Mouse (Mus musculus): ENCODE measurements around the gene Morc3. TPM values are rescaled to one million over a fixed set of nuclear protein-coding genes. Genes with fewer than 3 reads are reported as not detected.

Morc3 gene
- polyA plus RNA-seq, 1 experiment from 2014 or later = 33.5 TPM

GRCm38 (mm10) chr16:93798623-93799022 lies 33.3 kb upstream of the Morc3 start:
- H3K27ac ChIP-seq = no peak overlapping the region
- WGBS = 75% methylated on average over 5 of the region's 5 CpGs
- H3K4me1 ChIP-seq = no peaks in the 10 kb centered on the region
- no peak overlapping the region for H3K4me3 ChIP-seq
- ATAC-seq (ENCODE audit: low FRiP score, low read depth) = no peak
- no peaks in the 10 kb centered on the region for H3K27me3 ChIP-seq (replicated peaks)
- peaks cover 18% of the 10 kb centered on the region for H3K36me3 ChIP-seq
- H3K9me3 ChIP-seq = no peaks in the 10 kb centered on the region
- no peak overlapping the region for H3K9ac ChIP-seq
- no peak overlapping the region for H3K4me2 ChIP-seq (replicated peaks)

DNA sequence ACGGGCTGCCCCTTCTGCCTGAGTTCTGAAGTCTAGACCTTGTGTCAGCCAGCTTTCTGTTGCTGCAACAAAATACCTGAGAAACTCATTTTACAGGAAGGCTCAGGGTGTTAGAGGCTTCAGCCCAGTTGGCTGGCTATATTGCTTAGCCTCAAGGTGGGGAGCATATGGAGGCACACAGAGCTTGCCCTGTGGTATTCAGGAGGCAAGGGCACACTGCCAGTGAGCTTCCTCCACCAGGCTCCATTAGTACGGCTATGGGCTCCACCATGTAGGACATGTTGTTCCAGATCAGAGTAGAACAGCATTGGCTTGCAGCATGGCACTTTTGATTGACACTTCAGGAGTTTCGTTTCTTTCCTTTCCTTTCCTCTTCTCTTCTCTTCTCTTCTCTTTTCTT lies 32.9 kb upstream of the Morc3 start:
- H3K4me2 ChIP-seq (replicated peaks) = no peak overlapping the region
- no peak overlapping the region for H3K4me3 ChIP-seq
- 92% methylated on average over 3 of the region's 3 CpGs for WGBS
- no peak for ATAC-seq (ENCODE audit: low FRiP score, low read depth)
- no peak overlapping the region for H3K27ac ChIP-seq
- H3K27me3 ChIP-seq (replicated peaks) = no peaks in the 10 kb centered on the region
- no peak overlapping the region for H3K9ac ChIP-seq
- no peaks in the 10 kb centered on the region for H3K9me3 ChIP-seq
- no peaks in the 10 kb centered on the region for H3K4me1 ChIP-seq
- peaks cover 18% of the 10 kb centered on the region for H3K36me3 ChIP-seq

DNA sequence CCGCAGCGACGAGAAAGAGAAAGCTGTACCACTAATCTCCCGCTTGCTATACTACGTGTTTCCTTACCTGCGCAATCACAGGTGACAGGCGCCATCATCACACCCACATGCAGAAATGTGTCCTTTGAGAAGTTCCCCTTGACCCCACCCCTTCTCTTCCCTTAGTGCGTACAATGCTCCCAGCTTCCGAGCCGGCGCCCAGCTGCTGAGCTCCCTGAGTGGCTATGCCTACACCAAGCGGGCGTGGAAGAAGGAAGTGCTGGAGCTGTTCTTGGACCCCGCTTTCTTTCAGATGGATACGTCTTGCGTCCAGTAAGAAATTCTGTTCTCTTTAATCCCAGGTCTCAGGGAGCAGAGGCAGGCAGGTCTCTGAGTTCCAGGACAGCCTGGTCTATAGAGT lies 32.0 kb upstream of the Morc3 start:
- no peak overlapping the region for H3K4me2 ChIP-seq (replicated peaks)
- H3K27ac ChIP-seq = no peak overlapping the region
- no peak overlapping the region for H3K4me3 ChIP-seq
- H3K36me3 ChIP-seq = peaks cover 22% of the 10 kb centered on the region
- H3K9ac ChIP-seq = no peak overlapping the region
- ATAC-seq (ENCODE audit: low FRiP score, low read depth) = no peak
- 94% methylated on average over 16 of the region's 16 CpGs for WGBS
- no peaks in the 10 kb centered on the region for H3K9me3 ChIP-seq
- H3K27me3 ChIP-seq (replicated peaks) = no peaks in the 10 kb centered on the region
- no peaks in the 10 kb centered on the region for H3K4me1 ChIP-seq

DNA sequence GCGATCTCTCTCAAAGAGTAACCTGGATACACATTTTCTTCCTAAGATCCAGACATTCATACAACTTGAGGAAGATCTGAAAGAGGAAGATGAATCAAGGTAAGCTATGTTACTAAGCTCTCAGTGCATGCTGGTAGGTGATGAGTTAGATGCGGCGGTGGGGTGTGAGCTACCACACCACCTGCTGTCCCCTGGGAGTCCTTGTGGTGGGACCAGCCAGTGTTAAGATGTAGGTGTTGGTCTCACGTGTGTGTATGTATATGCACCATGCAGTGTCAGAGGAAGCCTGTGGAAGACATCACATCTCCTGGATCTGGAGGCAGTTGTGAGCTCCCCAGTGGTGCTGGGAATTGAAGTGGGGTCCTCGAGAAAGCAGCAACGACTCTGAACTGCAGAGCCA lies 24.8 kb upstream of the Morc3 start:
- H3K27ac ChIP-seq = no peak overlapping the region
- ATAC-seq (ENCODE audit: low FRiP score, low read depth) = no peak
- WGBS = 89% methylated on average over 6 of the region's 6 CpGs

DNA sequence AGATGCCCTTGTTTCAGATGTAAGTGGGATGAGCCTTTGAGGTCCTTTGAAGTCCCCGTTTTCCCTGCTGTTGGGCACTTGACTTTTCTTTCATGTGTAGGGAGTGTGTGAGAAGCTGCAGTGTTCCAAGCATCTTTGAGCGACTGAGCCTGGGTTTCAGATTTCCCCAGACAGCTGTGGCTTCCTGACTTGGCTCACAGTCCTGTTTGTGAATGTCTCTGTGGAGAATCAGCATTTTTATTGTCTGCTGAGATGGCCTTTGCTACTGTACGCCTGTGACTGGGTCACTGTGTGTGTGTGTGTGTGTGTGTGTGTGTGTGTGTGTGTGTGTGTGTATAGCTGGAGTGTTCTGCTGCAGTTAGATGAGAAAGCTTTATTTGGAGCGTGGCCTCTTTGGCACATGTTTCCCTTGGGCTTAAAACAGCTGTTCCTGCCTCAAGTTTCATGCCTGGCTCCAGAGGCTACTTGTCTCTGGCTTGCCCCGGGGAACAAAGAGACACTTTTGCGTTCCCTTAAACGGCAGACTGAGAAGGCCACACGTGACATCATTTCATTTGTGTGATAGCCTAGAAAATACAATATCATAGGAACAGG lies 23.9 kb upstream of the Morc3 start:
- no peak overlapping the region for H3K9ac ChIP-seq
- WGBS = 34% methylated on average over 8 of the region's 8 CpGs
- no peak overlapping the region for H3K4me3 ChIP-seq
- peaks cover 15% of the 10 kb centered on the region for H3K9me3 ChIP-seq
- no peak overlapping the region for H3K4me2 ChIP-seq (replicated peaks)
- H3K27ac ChIP-seq = no peak overlapping the region
- ATAC-seq (ENCODE audit: low FRiP score, low read depth) = 0 out of 2 replicates have a peak, but pooled peaks have one; percentile 25
- H3K4me1 ChIP-seq = 0 out of 2 replicates have a peak, but pooled peaks cover 3% of the 10 kb centered on the region
- peaks cover 58% of the 10 kb centered on the region for H3K36me3 ChIP-seq
- H3K27me3 ChIP-seq (replicated peaks) = no peaks in the 10 kb centered on the region

More for the DNA sequence above, 24.8 kb upstream of the Morc3 start:
- Histone ChIP-seq H3K4me3 (no peak overlapping the region), H3K27me3 (replicated peaks) (no peaks in the 10 kb centered on the region), H3K4me1 (0 out of 2 replicates have a peak, but pooled peaks cover 3% of the 10 kb centered on the region), H3K36me3 (peaks cover 51% of the 10 kb centered on the region), H3K4me2 (replicated peaks) (no peak overlapping the region), H3K9me3 (peaks cover 10% of the 10 kb centered on the region), H3K9ac (no peak overlapping the region)

GRCm38 (mm10) chr16:93815856-93816736 lies 15.8 kb upstream of the Morc3 start:
- Histone ChIP-seq H3K4me1 (peaks cover 18% of the 10 kb centered on the region; the same call in 1 of the 2 replicates), H3K27ac (no peak overlapping the region), H3K9ac (no peak overlapping the region), H3K36me3 (peaks cover 17% of the 10 kb centered on the region), H3K27me3 (replicated peaks) (no peaks in the 10 kb centered on the region), H3K9me3 (peaks cover 14% of the 10 kb centered on the region), H3K4me3 (no peak overlapping the region), H3K4me2 (replicated peaks) (no peak overlapping the region)
- no peak for ATAC-seq (ENCODE audit: low FRiP score, low read depth)
- 55% methylated on average over 20 of the region's 20 CpGs for WGBS

DNA sequence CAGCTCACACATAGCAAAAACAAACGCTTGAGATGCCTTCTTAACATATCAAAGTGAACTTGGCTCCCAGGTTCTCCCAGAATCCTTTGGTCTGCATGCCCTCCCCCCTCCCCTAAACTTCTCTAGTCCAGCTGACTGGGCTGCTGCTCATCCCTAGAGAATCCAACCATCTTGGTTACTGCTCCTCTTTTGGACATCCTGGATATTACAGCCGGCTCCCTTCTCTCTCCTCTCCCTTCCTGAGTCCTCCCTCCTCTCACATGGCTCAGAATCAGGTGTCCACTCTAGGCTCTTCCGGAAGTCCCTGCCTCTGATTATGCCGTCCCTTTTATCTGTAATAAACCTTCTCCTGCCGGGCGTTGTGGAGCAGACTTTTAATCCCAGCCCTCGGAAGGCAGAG lies 15.1 kb upstream of the Morc3 start:
- Histone ChIP-seq H3K36me3 (peaks cover 10% of the 10 kb centered on the region), H3K9ac (no peak overlapping the region), H3K27me3 (replicated peaks) (no peaks in the 10 kb centered on the region), H3K27ac (no peak overlapping the region), H3K4me3 (no peak overlapping the region), H3K4me2 (replicated peaks) (no peak overlapping the region), H3K9me3 (peaks cover 7% of the 10 kb centered on the region; the same call in 1 of the 2 replicates), H3K4me1 (peaks cover 18% of the 10 kb centered on the region; the same call in 1 of the 2 replicates)
- WGBS = 81% methylated on average over 7 of the region's 7 CpGs
- no peak for ATAC-seq (ENCODE audit: low FRiP score, low read depth)

- Histone ChIP-seq H3K4me3 (no peak overlapping the region), H3K27ac (no peak overlapping the region), H3K4me2 (replicated peaks) (no peak overlapping the region), H3K36me3 (peaks cover 5% of the 10 kb centered on the region; the same call in 1 of the 2 replicates), H3K4me1 (peaks cover 18% of the 10 kb centered on the region; the same call in 1 of the 2 replicates), H3K9me3 (0 out of 2 replicates have a peak, but pooled peaks cover 2% of the 10 kb centered on the region), H3K27me3 (replicated peaks) (no peaks in the 10 kb centered on the region), H3K9ac (no peak overlapping the region)
- WGBS = 62% methylated on average over 5 of the region's 5 CpGs
- ATAC-seq (ENCODE audit: low FRiP score, low read depth) = no peak
Observed at GRCm38 (mm10) chr16:93817371-93817770, 14.6 kb upstream of the Morc3 start.

- no peaks in the 10 kb centered on the region for H3K27me3 ChIP-seq (replicated peaks)
- H3K4me3 ChIP-seq = no peak overlapping the region
- H3K27ac ChIP-seq = no peak overlapping the region
- no peak for ATAC-seq (ENCODE audit: low FRiP score, low read depth)
- no peak overlapping the region for H3K9ac ChIP-seq
- peaks cover 18% of the 10 kb centered on the region; the same call in 1 of the 2 replicates for H3K4me1 ChIP-seq
- H3K36me3 ChIP-seq = no peaks in the 10 kb centered on the region
- peak overlapping the region; percentile 32 for H3K4me2 ChIP-seq (replicated peaks)
- whole genome bisulfite sequencing = 3% methylated on average over 12 of the region's 12 CpGs
- peaks cover 7% of the 10 kb centered on the region for H3K9me3 ChIP-seq
Observed at GRCm38 (mm10) chr16:93818691-93819324, 13.1 kb upstream of the Morc3 start.

DNA sequence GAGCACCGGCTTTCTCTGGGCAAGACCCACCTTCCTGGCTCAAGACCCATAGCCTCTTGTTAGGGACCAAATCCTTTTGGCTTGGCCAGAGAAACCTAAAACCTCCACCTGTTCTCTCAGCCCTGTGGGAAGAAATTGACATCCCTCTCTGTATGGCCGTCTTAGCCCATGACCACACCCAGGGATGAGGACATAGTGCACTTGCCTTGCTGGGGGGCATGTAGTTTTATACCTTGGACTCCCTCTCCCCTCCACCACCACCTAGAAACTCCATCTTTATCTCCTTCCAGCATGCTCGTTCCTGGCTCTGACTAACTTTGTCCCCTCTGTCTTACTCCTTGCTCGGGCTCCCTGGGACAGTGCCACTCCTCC lies 12.6 kb upstream of the Morc3 start:
- H3K9me3 ChIP-seq = peaks cover 12% of the 10 kb centered on the region
- H3K27me3 ChIP-seq (replicated peaks) = no peaks in the 10 kb centered on the region
- ATAC-seq (ENCODE audit: low FRiP score, low read depth) = no peak
- no peak overlapping the region for H3K9ac ChIP-seq
- H3K4me1 ChIP-seq = peaks cover 18% of the 10 kb centered on the region; the same call in 1 of the 2 replicates
- H3K27ac ChIP-seq = no peak overlapping the region
- WGBS = 55% methylated on average over 4 of the region's 4 CpGs
- no peaks in the 10 kb centered on the region for H3K36me3 ChIP-seq
- H3K4me2 ChIP-seq (replicated peaks) = peak overlapping the region; percentile 32; the same call in 1 of the 2 replicates
- no peak overlapping the region for H3K4me3 ChIP-seq

GRCm38 (mm10) chr16:93820040-93820439 lies 11.9 kb upstream of the Morc3 start:
- Histone ChIP-seq H3K9me3 (peaks cover 12% of the 10 kb centered on the region), H3K27ac (no peak overlapping the region), H3K4me1 (peaks cover 18% of the 10 kb centered on the region; the same call in 1 of the 2 replicates), H3K27me3 (replicated peaks) (no peaks in the 10 kb centered on the region), H3K4me3 (no peak overlapping the region), H3K36me3 (no peaks in the 10 kb centered on the region), H3K4me2 (replicated peaks) (no peak overlapping the region), H3K9ac (no peak overlapping the region)
- WGBS = 89% methylated on average over 1 of the region's 1 CpGs
- no peak for ATAC-seq (ENCODE audit: low FRiP score, low read depth)

DNA sequence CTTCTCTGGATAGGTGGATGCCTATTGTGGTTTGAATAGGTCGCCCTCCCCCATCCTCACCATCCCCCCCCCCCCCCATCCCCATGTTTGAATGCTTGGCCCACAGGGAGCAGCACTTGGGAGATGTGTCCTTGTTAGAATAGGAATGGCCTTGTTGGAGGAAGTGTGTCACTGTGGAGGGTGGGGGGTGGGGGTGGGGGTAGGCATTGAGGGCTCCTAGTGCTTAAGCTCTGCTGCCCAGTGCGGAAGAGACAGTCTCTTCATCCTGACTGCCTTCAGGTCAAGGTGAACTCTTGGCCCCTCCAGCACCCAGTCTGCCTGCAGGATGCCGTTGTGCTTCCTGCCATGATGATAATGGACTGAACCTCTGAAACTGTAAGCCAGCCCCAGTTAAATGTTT lies 10.2 kb upstream of the Morc3 start:
- Histone ChIP-seq H3K27me3 (replicated peaks) (no peaks in the 10 kb centered on the region), H3K4me1 (peaks cover 15% of the 10 kb centered on the region; the same call in 1 of the 2 replicates), H3K4me3 (no peak overlapping the region), H3K9me3 (peaks cover 12% of the 10 kb centered on the region), H3K36me3 (no peaks in the 10 kb centered on the region), H3K4me2 (replicated peaks) (no peak overlapping the region), H3K9ac (no peak overlapping the region), H3K27ac (no peak overlapping the region)
- ATAC-seq (ENCODE audit: low FRiP score, low read depth) = no peak
- WGBS = 87% methylated on average over 3 of the region's 3 CpGs
